Mouse (Mus musculus) G1E (cell line): ENCODE measurements around the gene Hhatl. TPM values are rescaled to one million over a fixed set of nuclear protein-coding genes. Genes with fewer than 3 reads are reported as not detected.

Experiments used
- ATAC-seq: 2 replicates; pipeline ENCODE4 v1.8.0; 2016; ENCODE audit warnings: mild to moderate bottlenecking; ENCODE audit not compliant: insufficient number of reproducible peaks, poor library complexity, low FRiP score, severe bottlenecking; ENCODE audit errors: extremely low read depth
- DNase-seq: peaks from one replicate; pipeline ENCODE4 v3.0.0; 2012; ENCODE audit warnings: low spot score
- H3K27me3 ChIP-seq: 2 replicates; pipeline ENCODE4 v1.6.1; 2012; ENCODE audit warnings: mild to moderate bottlenecking, low read length, inconsistent platforms; ENCODE audit not compliant: insufficient read depth
- H3K36me3 ChIP-seq: replicated peaks from 2 replicates; pipeline ENCODE3; 2012; ENCODE audit warnings: mild to moderate bottlenecking, inconsistent platforms
- H3K4me1 ChIP-seq: 2 replicates; pipeline ENCODE4 v1.6.1; 2012; ENCODE audit warnings: low read depth, low read length, inconsistent platforms, mixed read lengths; ENCODE audit not compliant: insufficient read depth
- H3K4me3 ChIP-seq: 2 replicates; pipeline ENCODE4 v1.5.1; 2012; ENCODE audit warnings: low read depth, mild to moderate bottlenecking, inconsistent platforms, low read length, moderate library complexity, mixed read lengths
- H3K9me3 ChIP-seq: replicated peaks from 2 replicates; pipeline ENCODE4 v1.6.1; 2012; ENCODE audit warnings: inconsistent platforms
- CTCF ChIP-seq: IDR thresholded peaks from 2 replicates; pipeline ENCODE4 v1.5.1; 2012; ENCODE audit warnings: low read depth, low read length, inconsistent platforms, mixed read lengths
- GATA1 ChIP-seq: IDR thresholded peaks from 2 replicates; pipeline ENCODE4 v1.6.1; 2012; ENCODE audit warnings: borderline replicate concordance, low read length, inconsistent platforms, mixed read lengths
- GATA2 ChIP-seq: IDR thresholded peaks from 2 replicates; pipeline ENCODE4 v1.6.1; 2012; ENCODE audit warnings: low read depth, low read length, inconsistent platforms, borderline replicate concordance
- POLR2AphosphoS5 ChIP-seq: IDR thresholded peaks from 2 replicates; pipeline ENCODE4 v1.6.1; 2012; ENCODE audit warnings: low read depth, low read length, inconsistent platforms; ENCODE audit not compliant: insufficient replicate concordance
- TAL1 ChIP-seq: conservative IDR thresholded peaks from 2 replicates; pipeline ENCODE4 v1.6.1; 2012; ENCODE audit warnings: low read depth, low read length, inconsistent platforms, mixed read lengths
- polyA plus RNA-seq: library from polyadenylated mRNA; stranded (reverse); fragments of >175 nt; gene quantifications from 2 replicates; pipeline ENCODE4 v1.2.3, GENCODE M21; 2012
- total RNA-seq, 2 experiments: library from RNA; stranded (forward) in 1 of 2; stranded (reverse) in 1 of 2; fragments of 200-1000 nt in 1 of 2; fragments of >200 nt in 1 of 2; fragmentation: Nextera tagmentation in 1 of 2; gene quantifications; 2 replicates each; pipeline ENCODE4 v1.2.3; 2014 to 2017

The Hhatl gene
- total and polyA plus RNA-seq, 3 experiments, result not detected

GRCm38 (mm10) chr9:121759091-121760081, 32.9 kb downstream of the Hhatl start, which contains the start of gene Zfp651:
Gene Zfp651, plus strand, starts transcription at chr9:121759330.
- DNase-seq, result peak; percentile 53

GRCm38 (mm10) chr9:121757835-121758814, 34.2 kb downstream of the Hhatl start:
- no peak overlapping the region for H3K4me3 ChIP-seq
- H3K4me1 ChIP-seq, result peaks cover 27% of the 10 kb centered on the region
- no peak for ATAC-seq
- H3K36me3 ChIP-seq, result peaks cover 57% of the 10 kb centered on the region
- no peak for TF ChIP-seq GATA2
- peak; percentile 63; the same call in 1 of the 2 replicates for TF ChIP-seq POLR2AphosphoS5
- H3K9me3 ChIP-seq, result no peaks in the 10 kb centered on the region
- DNase-seq, result no peak
- peaks cover 48% of the 10 kb centered on the region for H3K27me3 ChIP-seq

More at GRCm38 (mm10) chr9:121759091-121760081, 32.9 kb downstream of the Hhatl start, which contains the start of gene Zfp651:
- peaks cover 44% of the 10 kb centered on the region for H3K36me3 ChIP-seq
- TF ChIP-seq GATA1 (no peak), GATA2 (no peak), TAL1 (no peak), POLR2AphosphoS5 (no peak), CTCF (no peak)
- peak within 1 kb of the TSS; percentile 69 for H3K4me3 ChIP-seq
- peaks cover 59% of the 10 kb centered on the region for H3K27me3 ChIP-seq
- H3K9me3 ChIP-seq, result no peaks in the 10 kb centered on the region
- no peak for ATAC-seq
- H3K4me1 ChIP-seq, result peaks cover 27% of the 10 kb centered on the region

- TF ChIP-seq TAL1, result no peak
- TF ChIP-seq GATA1, result no peak
- no peak for TF ChIP-seq CTCF
- TF ChIP-seq POLR2AphosphoS5, result no peak
- no peak for TF ChIP-seq GATA2
- Histone ChIP-seq H3K36me3 (peaks cover 64% of the 10 kb centered on the region), H3K4me1 (peaks cover 27% of the 10 kb centered on the region), H3K9me3 (no peaks in the 10 kb centered on the region), H3K4me3 (no peak overlapping the region), H3K27me3 (peaks cover 41% of the 10 kb centered on the region)
- ATAC-seq (no peak), DNase-seq (no peak)
Measured at GRCm38 (mm10) chr9:121757432-121757831, 34.9 kb downstream of the Hhatl start.

- peaks cover 27% of the 10 kb centered on the region for H3K4me1 ChIP-seq
- TF ChIP-seq GATA1 (no peak), CTCF (no peak), GATA2 (no peak), POLR2AphosphoS5 (no peak), TAL1 (no peak)
- no peak overlapping the region for H3K4me3 ChIP-seq
- no peak for DNase-seq
- no peak for ATAC-seq
- peaks cover 34% of the 10 kb centered on the region for H3K27me3 ChIP-seq
- H3K36me3 ChIP-seq, result peaks cover 70% of the 10 kb centered on the region
- H3K9me3 ChIP-seq, result no peaks in the 10 kb centered on the region
Measured at GRCm38 (mm10) chr9:121756785-121757184, 35.5 kb downstream of the Hhatl start.

GRCm38 (mm10) chr9:121754624-121755023, 37.7 kb downstream of the Hhatl start:
- TF ChIP-seq TAL1, result no peak
- TF ChIP-seq GATA2, result no peak
- no peak for TF ChIP-seq GATA1
- no peak for TF ChIP-seq CTCF
- TF ChIP-seq POLR2AphosphoS5, result no peak
- Histone ChIP-seq H3K36me3 (peaks cover 92% of the 10 kb centered on the region), H3K4me3 (no peak overlapping the region), H3K4me1 (peaks cover 21% of the 10 kb centered on the region), H3K9me3 (no peaks in the 10 kb centered on the region), H3K27me3 (peaks cover 14% of the 10 kb centered on the region)
- ATAC-seq, result no peak
- no peak for DNase-seq

- no peak for DNase-seq
- H3K4me1 ChIP-seq, result peaks cover 7% of the 10 kb centered on the region
- peaks cover 97% of the 10 kb centered on the region for H3K36me3 ChIP-seq
- H3K9me3 ChIP-seq, result no peaks in the 10 kb centered on the region
- no peak for ATAC-seq
- H3K27me3 ChIP-seq, result no peaks in the 10 kb centered on the region
- no peak overlapping the region for H3K4me3 ChIP-seq
- TF ChIP-seq CTCF, result no peak
- no peak for TF ChIP-seq POLR2AphosphoS5
- TF ChIP-seq TAL1, result no peak
- no peak for TF ChIP-seq GATA2
- no peak for TF ChIP-seq GATA1
Measured at GRCm38 (mm10) chr9:121752774-121753173, 39.5 kb downstream of the Hhatl start.
